Mouse (Mus musculus) right cerebral cortex, adult 18-20 months (tissue): ENCODE measurements at regions not wholly inside any gene's neighbourhood (a gene's known extent, or its start where the extent isn't known, plus 50 kb on each side); places are given as distances from the start of the nearest gene placed in this dataset.

Source experiments
- DNase-seq: peaks from one replicate; pipeline ENCODE4 v3.0.0; 2022; ENCODE audit warnings: mixed read lengths

- DNase-seq, result peak; percentile 17
Measured at GRCm38 (mm10) chrX:117559063-117559462, 544.5 kb downstream of the H2afb1 start.
